Mouse (Mus musculus): Measurements from ENCODE around the gene Cspg4. TPM values are rescaled to one million over a fixed set of nuclear protein-coding genes. Genes with fewer than 3 reads are reported as not detected.
"Not testable (repeated sequence)": the region's sequence is repeated elsewhere in the genome, so short reads cannot be mapped to it uniquely, and the experiment has no call there.

The Cspg4 gene
- polyA plus RNA-seq, 1 experiment from 2014 or later, result 21.1 TPM

GRCm38 (mm10) chr9:56928041-56928811, 63.4 kb downstream of the Cspg4 start, which contains the start of gene Snx33:
TSS of gene Snx33 (minus strand) at chr9:56928371.
- H3K4me3 ChIP-seq, result peak within 1 kb of the TSS; percentile 66
- peak within 1 kb of the TSS; percentile 99 for H3K27ac ChIP-seq
- H3K4me2 ChIP-seq, result peak within 1 kb of the TSS; percentile 76
- no peaks in the 10 kb centered on the region for H3K36me3 ChIP-seq
- H3K9ac ChIP-seq, result peak within 1 kb of the TSS; percentile 81
- no peaks in the 10 kb centered on the region for H3K27me3 ChIP-seq
- peak; percentile 82 for ATAC-seq (ENCODE audit: borderline replicate concordance, extremely low read depth, low FRiP score, low TSS enrichment)
- WGBS, result under 1% methylated on average over 49 of the region's 50 CpGs
- H3K9me3 ChIP-seq, result no peaks in the 10 kb centered on the region
- H3K4me1 ChIP-seq, result peaks cover 44% of the 10 kb centered on the region

- H3K4me2 ChIP-seq, result no peak overlapping the region
- 15% methylated on average over 4 of the region's 4 CpGs for WGBS
- no peak overlapping the region for H3K27ac ChIP-seq
- no peak for ATAC-seq (ENCODE audit: borderline replicate concordance, extremely low read depth, low FRiP score, low TSS enrichment)
- no peak overlapping the region for H3K4me3 ChIP-seq
- H3K9ac ChIP-seq, result no peak overlapping the region
- no peaks in the 10 kb centered on the region for H3K27me3 ChIP-seq
- H3K9me3 ChIP-seq, result no peaks in the 10 kb centered on the region
- no peaks in the 10 kb centered on the region for H3K36me3 ChIP-seq
- peaks cover 31% of the 10 kb centered on the region for H3K4me1 ChIP-seq
These were observed 64.7 kb downstream of the Cspg4 start for GRCm38 (mm10) chr9:56929496-56929895.

- peaks cover 20% of the 10 kb centered on the region for H3K4me1 ChIP-seq
- H3K9me3 ChIP-seq, result no peaks in the 10 kb centered on the region
- H3K27me3 ChIP-seq, result no peaks in the 10 kb centered on the region
- no peak for ATAC-seq (ENCODE audit: borderline replicate concordance, extremely low read depth, low FRiP score, low TSS enrichment)
- H3K9ac ChIP-seq, result no peak overlapping the region
- H3K4me3 ChIP-seq, result no peak overlapping the region
- H3K4me2 ChIP-seq, result no peak overlapping the region
- H3K36me3 ChIP-seq, result no peaks in the 10 kb centered on the region
- no peak overlapping the region for H3K27ac ChIP-seq
- 56% methylated on average over 1 of the region's 1 CpGs for WGBS
These were observed 65.7 kb downstream of the Cspg4 start for GRCm38 (mm10) chr9:56930556-56930955.

- no peaks in the 10 kb centered on the region for H3K27me3 ChIP-seq
- 13% methylated on average over 6 of the region's 6 CpGs for WGBS
- H3K4me2 ChIP-seq, result peak overlapping the region; percentile 75
- H3K4me3 ChIP-seq, result peak overlapping the region; percentile 97
- peaks cover 15% of the 10 kb centered on the region for H3K4me1 ChIP-seq
- H3K9ac ChIP-seq, result 0 out of 2 replicates have a peak overlapping the region, but pooled peaks have one; percentile 15
- H3K27ac ChIP-seq, result peak overlapping the region; percentile 40; the same call in 1 of the 2 replicates
- H3K9me3 ChIP-seq, result no peaks in the 10 kb centered on the region
- no peaks in the 10 kb centered on the region for H3K36me3 ChIP-seq
- ATAC-seq (ENCODE audit: borderline replicate concordance, extremely low read depth, low FRiP score, low TSS enrichment), result no peak
These were observed 72.0 kb downstream of the Cspg4 start for GRCm38 (mm10) chr9:56936861-56937222.

- Histone ChIP-seq H3K27ac (peak within 1 kb of the TSS; percentile 90), H3K4me2 (peak within 1 kb of the TSS; percentile 75), H3K9me3 (no peaks in the 10 kb centered on the region), H3K4me3 (peak within 1 kb of the TSS; percentile 97), H3K27me3 (no peaks in the 10 kb centered on the region), H3K4me1 (peaks cover 15% of the 10 kb centered on the region), H3K36me3 (no peaks in the 10 kb centered on the region), H3K9ac (peak within 1 kb of the TSS; percentile 87)
- peak; percentile 93 for ATAC-seq (ENCODE audit: borderline replicate concordance, extremely low read depth, low FRiP score, low TSS enrichment)
- WGBS, result under 1% methylated on average over 73 of the region's 73 CpGs
These were observed 72.7 kb downstream of the Cspg4 start, which contains the start of gene Imp3 for GRCm38 (mm10) chr9:56937223-56938160. TSS of gene Imp3 (plus strand) at chr9:56937475.

- under 1% methylated on average over 7 of the region's 7 CpGs for WGBS
- no peaks in the 10 kb centered on the region for H3K9me3 ChIP-seq
- H3K4me3 ChIP-seq, result peak overlapping the region; percentile 97
- peaks cover 15% of the 10 kb centered on the region for H3K4me1 ChIP-seq
- no peaks in the 10 kb centered on the region for H3K36me3 ChIP-seq
- H3K4me2 ChIP-seq, result peak overlapping the region; percentile 75
- H3K9ac ChIP-seq, result peak overlapping the region; percentile 87
- ATAC-seq (ENCODE audit: borderline replicate concordance, extremely low read depth, low FRiP score, low TSS enrichment), result no peak
- H3K27ac ChIP-seq, result peak overlapping the region; percentile 90
- H3K27me3 ChIP-seq, result no peaks in the 10 kb centered on the region
These were observed 73.5 kb downstream of the Cspg4 start for GRCm38 (mm10) chr9:56938374-56938773.

- WGBS, result 26% methylated on average over 3 of the region's 3 CpGs
- not testable (repeated sequence) for H3K4me3 ChIP-seq; ATAC-seq (ENCODE audit: borderline replicate concordance, extremely low read depth, low FRiP score, low TSS enrichment); H3K9me3 ChIP-seq; H3K27ac ChIP-seq; H3K27me3 ChIP-seq; H3K4me2 ChIP-seq; H3K9ac ChIP-seq; H3K36me3 ChIP-seq
- H3K4me1 ChIP-seq, result peaks cover 12% of the 10 kb centered on the region
These were observed 82.6 kb downstream of the Cspg4 start for GRCm38 (mm10) chr9:56947481-56947880.

GRCm38 (mm10) chr9:56948699-56949098, 83.9 kb downstream of the Cspg4 start:
- not testable (repeated sequence) for H3K9ac ChIP-seq; H3K4me3 ChIP-seq; H3K36me3 ChIP-seq; ATAC-seq (ENCODE audit: borderline replicate concordance, extremely low read depth, low FRiP score, low TSS enrichment); H3K9me3 ChIP-seq; H3K4me2 ChIP-seq; H3K27me3 ChIP-seq; H3K27ac ChIP-seq
- peaks cover 12% of the 10 kb centered on the region for H3K4me1 ChIP-seq
- WGBS, result 67% methylated on average over 5 of the region's 5 CpGs

Other genes with a start within 250 kb of the Cspg4 start
- 4.1 and 4.3 TPM in 2 replicates for gene Lingo1, start 68.6 kb upstream of the Cspg4 start, polyA plus RNA-seq (2015; fragmentation: Nextera tagmentation; extraction: Ambion mirVana)
- 0.60 and 0.72 TPM in 2 replicates for gene Odf3l1, start 354 bp upstream of the Cspg4 start, polyA plus RNA-seq (2015; fragmentation: Nextera tagmentation; extraction: Ambion mirVana)
- gene Snx33, start 63.3 kb downstream of the Cspg4 start, polyA plus RNA-seq (2015; fragmentation: Nextera tagmentation; extraction: Ambion mirVana), result 10.8 and 11.4 TPM in 2 replicates
- gene Imp3, start 72.4 kb downstream of the Cspg4 start, polyA plus RNA-seq (2015; fragmentation: Nextera tagmentation; extraction: Ambion mirVana), result 78.0 and 82.1 TPM in 2 replicates
- gene Snupn, start 85.8 kb downstream of the Cspg4 start, polyA plus RNA-seq (2015; fragmentation: Nextera tagmentation; extraction: Ambion mirVana), result 23.2 and 24.6 TPM in 2 replicates
- 25.5 and 26.4 TPM in 2 replicates for gene Ptpn9, start 129.9 kb downstream of the Cspg4 start, polyA plus RNA-seq (2015; fragmentation: Nextera tagmentation; extraction: Ambion mirVana)
- gene Sin3a, start 207.0 kb downstream of the Cspg4 start, polyA plus RNA-seq (2015; fragmentation: Nextera tagmentation; extraction: Ambion mirVana), result 33.5 and 33.9 TPM in 2 replicates

Data from lung, embryonic 15.5 days (tissue).